Mouse (Mus musculus) spleen, adult 2 months (tissue): ENCODE data around the gene C1qtnf3.

Source experiments
- CTCF ChIP-seq: fragments of 200-500 bp; IDR thresholded peaks from 2 replicates; pipeline ENCODE4 v1.5.1; 2011; ENCODE audit warnings: mild to moderate bottlenecking, inconsistent platforms; ENCODE audit not compliant: insufficient read depth, insufficient read length, insufficient replicate concordance; ENCODE audit errors: extremely low read depth
- POLR2A ChIP-seq: fragments of 200-500 bp; IDR thresholded peaks from 2 replicates; pipeline ENCODE4 v1.6.1; 2011; ENCODE audit warnings: low read depth, low read length, inconsistent platforms

DNA sequence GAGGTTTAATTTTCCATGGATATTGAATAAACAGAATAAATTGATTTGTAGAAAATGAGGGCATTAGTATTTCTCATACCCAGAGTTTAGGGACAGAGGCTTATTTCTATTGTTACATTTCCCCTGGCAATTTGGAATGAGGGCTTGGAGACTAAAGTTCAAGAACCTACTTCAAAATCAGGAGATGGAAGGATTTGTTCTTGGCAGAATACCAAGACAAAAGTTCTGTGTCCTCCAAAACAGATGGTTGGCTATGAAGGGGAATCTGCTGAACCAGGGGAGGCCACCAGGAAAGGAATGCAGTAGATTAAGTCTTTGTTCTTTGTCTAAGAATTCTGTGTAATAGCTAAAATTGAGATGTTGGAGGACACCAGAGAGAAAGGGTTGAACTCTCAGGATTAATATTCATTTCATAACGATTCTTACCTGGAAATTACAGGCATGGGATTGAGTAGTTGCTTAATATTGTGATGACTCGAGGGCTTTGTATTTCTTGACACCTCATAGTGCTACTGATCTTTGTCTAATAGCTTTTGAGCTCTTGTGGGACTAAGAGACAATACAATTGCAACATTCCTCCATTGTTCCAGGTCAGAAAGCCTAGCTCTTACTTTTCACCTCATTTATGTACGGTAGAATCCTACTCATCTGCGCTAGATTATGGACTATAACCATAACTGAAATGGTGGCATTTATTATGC is 35.4 kb upstream of the C1qtnf3 start:
- TF ChIP-seq CTCF (no peak), POLR2A (no peak)
